Mouse (Mus musculus) megakaryocyte, embryonic 14.5 days (primary cell): ENCODE measurements around the gene D16Ertd472e. TPM values are rescaled to one million over a fixed set of nuclear protein-coding genes. Genes with fewer than 3 reads are reported as not detected.
A peak's percentile ranks its signal among the peaks of the same experiment; 100 is the strongest.

Experiments used
- H3K27me3 ChIP-seq: replicated peaks from 2 replicates; pipeline ENCODE3; 2012; ENCODE audit warnings: inconsistent platforms
- H3K36me3 ChIP-seq: replicated peaks from 2 replicates; pipeline ENCODE3; 2012; ENCODE audit warnings: low read length, inconsistent platforms, mixed read lengths
- H3K4me1 ChIP-seq: 2 replicates; pipeline ENCODE4 v1.6.1; 2012; ENCODE audit warnings: inconsistent platforms
- H3K4me3 ChIP-seq: replicated peaks from 2 replicates; pipeline ENCODE3; 2012; ENCODE audit warnings: moderate library complexity, mild to moderate bottlenecking, inconsistent platforms
- H3K9me3 ChIP-seq: 2 replicates; pipeline ENCODE4 v1.6.1; 2012; ENCODE audit warnings: inconsistent platforms
- FLI1 ChIP-seq: IDR thresholded peaks from 2 replicates; pipeline ENCODE4 v1.6.1; 2012; ENCODE audit warnings: low read length, inconsistent platforms, mixed read lengths
- GATA1 ChIP-seq: IDR thresholded peaks from 3 replicates; pipeline ENCODE4 v1.6.1; 2012; ENCODE audit warnings: mixed read lengths, low read length, inconsistent platforms, borderline replicate concordance
- polyA plus RNA-seq: library from polyadenylated mRNA; stranded (reverse); fragments of >175 nt; gene quantifications from 2 replicates; pipeline ENCODE4 v1.2.3, GENCODE M21; 2012; ENCODE audit warnings: low replicate concordance; ENCODE audit not compliant: insufficient read depth

D16Ertd472e gene
- polyA plus RNA-seq, 1 experiment = 19.1 TPM

DNA sequence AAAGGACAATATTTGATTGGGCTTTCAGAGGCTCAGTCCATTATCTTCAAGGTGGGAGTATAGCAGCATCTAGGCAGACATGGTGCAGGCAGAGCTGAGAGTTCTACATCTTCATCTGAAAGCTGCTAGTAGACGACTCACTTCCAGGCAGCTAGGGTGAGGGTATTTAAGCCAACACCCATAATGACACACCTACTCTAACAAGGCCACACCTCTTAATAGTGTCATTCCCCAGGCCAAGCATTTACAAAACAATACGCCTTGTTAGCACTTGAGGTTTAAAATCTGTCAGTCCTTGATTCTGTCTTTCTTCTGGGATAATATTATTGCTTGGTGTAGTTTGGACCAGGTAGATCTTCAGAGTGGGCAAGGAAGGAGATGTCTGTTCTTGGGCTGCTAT lies 12.3 kb upstream of the D16Ertd472e start:
- Histone ChIP-seq H3K9me3 (no peaks in the 10 kb centered on the region), H3K4me3 (no peak overlapping the region), H3K27me3 (no peaks in the 10 kb centered on the region), H3K4me1 (peaks cover 10% of the 10 kb centered on the region), H3K36me3 (no peaks in the 10 kb centered on the region)
- no peak for TF ChIP-seq GATA1
- no peak for TF ChIP-seq FLI1

DNA sequence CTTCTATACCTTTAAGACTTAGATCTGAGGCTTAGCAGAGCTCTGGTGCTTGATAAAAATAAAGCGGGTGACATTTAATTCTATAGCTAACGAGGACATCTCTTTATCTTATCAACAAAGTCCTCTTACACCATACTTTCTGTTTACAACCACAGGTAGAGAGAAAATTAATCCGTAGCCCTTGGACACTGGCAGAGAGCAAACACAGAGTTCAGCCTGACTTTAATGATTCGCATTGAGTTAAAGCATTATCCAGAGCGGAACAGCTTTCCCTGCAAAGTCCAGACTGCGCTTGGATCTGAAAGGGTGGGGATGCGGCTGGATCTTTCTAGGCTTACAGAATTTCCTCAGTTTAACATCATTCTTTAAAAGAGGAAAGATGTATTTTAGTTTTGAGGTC lies 10.1 kb upstream of the D16Ertd472e start:
- Histone ChIP-seq H3K27me3 (no peaks in the 10 kb centered on the region), H3K4me3 (no peak overlapping the region), H3K36me3 (no peaks in the 10 kb centered on the region), H3K4me1 (peaks cover 20% of the 10 kb centered on the region), H3K9me3 (no peaks in the 10 kb centered on the region)
- TF ChIP-seq FLI1 (no peak), GATA1 (no peak)

DNA sequence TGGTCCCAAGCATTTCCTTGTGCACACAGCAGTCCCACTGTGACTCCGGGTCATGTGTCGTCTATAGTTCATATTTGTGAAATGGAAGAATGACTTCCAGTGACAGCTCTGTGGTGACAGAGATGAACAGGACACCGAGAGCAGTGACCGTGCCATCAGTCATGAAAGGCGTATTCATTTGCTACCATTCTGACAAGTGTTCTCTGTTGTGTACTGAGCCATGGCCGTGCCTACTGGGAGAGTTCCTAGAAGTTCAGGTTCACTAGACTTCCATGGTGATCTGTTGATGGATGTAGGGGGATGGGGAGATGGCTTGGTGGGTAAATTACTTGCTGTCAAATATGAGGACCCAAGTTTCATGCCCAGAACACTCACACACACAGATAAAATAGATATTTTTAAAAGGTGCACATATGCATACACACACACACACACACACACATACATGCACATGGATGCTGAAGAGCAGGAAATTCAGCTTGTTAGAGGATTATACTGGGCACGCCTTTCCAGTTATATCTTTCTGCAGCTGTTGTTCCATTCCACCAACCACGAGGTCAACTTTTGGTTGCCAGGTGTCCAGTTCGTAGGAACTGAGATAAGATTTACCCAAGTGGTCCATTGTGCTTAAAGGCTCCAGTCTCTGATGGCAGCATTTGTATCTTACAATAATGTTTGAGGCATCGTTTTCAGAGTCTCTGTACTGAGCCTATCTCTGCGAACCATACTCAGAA lies 9.3 kb upstream of the D16Ertd472e start:
- Histone ChIP-seq H3K36me3 (no peaks in the 10 kb centered on the region), H3K27me3 (no peaks in the 10 kb centered on the region), H3K4me1 (peaks cover 20% of the 10 kb centered on the region), H3K9me3 (no peaks in the 10 kb centered on the region), H3K4me3 (no peak overlapping the region)
- TF ChIP-seq FLI1 (no peak), GATA1 (no peak)

DNA sequence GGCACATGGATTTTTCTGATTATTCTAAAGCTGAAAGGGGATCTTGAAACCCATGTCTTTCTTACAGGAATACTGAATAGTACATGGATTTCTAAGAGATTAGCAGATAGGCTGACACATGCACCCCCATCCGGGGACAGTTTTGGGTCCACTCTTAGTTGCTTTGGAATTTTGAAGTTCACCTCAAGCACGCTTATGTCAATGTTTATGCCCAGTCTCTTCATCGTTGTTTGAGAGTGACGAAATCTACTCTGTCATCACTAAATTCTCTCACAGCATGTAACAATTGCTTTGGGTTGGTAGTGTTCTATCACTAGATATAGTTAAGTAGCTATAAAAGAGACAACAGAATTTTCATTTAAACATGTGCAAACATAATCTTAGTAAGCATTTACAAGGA lies 8.7 kb upstream of the D16Ertd472e start:
- Histone ChIP-seq H3K9me3 (no peaks in the 10 kb centered on the region), H3K4me3 (no peak overlapping the region), H3K36me3 (no peaks in the 10 kb centered on the region), H3K27me3 (no peaks in the 10 kb centered on the region), H3K4me1 (peaks cover 20% of the 10 kb centered on the region)
- TF ChIP-seq GATA1 (no peak), FLI1 (no peak)

DNA sequence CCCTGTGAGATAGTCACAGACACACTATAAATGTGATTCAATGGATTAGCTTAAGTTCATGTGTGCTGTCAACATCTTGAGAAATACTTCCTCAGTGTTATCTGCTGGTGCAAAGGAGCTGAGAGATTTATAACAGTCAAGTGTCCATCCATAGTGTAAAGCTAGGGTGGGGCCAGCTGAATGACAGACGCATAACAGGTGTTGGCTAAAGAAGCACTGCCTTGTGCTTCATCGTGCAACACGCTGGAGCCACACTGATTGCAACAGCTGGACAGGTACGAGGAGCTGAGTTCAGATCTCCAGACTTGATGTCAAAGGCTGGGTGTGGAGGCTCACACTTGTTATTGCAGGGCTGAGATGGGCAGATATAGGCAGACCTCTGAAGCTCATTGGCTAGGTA lies 7.5 kb upstream of the D16Ertd472e start:
- H3K4me1 ChIP-seq = peaks cover 25% of the 10 kb centered on the region
- H3K9me3 ChIP-seq = no peaks in the 10 kb centered on the region
- H3K4me3 ChIP-seq = no peak overlapping the region
- TF ChIP-seq FLI1 = no peak
- no peak for TF ChIP-seq GATA1
- no peaks in the 10 kb centered on the region for H3K27me3 ChIP-seq
- H3K36me3 ChIP-seq = no peaks in the 10 kb centered on the region

DNA sequence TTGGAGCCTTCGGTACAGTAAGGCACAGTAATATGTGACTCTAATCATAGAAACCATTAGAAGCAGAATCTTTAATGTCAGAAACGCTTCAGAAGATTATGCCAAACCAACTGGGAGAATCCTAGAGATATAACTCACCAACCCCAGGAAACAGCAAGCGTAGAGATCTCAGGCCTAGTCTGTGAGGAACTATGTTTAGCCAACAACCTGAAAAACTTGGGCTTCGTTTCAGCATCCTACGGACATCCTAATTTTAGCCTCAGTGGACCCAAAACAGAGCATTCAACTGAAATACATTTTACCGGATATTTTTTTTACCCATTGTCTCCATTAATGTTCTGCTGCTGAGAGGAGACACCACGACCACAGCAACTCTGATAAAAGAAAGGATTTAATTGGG lies 3.9 kb upstream of the D16Ertd472e start:
- TF ChIP-seq GATA1 (no peak), FLI1 (no peak)
- no peak overlapping the region for H3K4me3 ChIP-seq
- H3K27me3 ChIP-seq = no peaks in the 10 kb centered on the region

DNA sequence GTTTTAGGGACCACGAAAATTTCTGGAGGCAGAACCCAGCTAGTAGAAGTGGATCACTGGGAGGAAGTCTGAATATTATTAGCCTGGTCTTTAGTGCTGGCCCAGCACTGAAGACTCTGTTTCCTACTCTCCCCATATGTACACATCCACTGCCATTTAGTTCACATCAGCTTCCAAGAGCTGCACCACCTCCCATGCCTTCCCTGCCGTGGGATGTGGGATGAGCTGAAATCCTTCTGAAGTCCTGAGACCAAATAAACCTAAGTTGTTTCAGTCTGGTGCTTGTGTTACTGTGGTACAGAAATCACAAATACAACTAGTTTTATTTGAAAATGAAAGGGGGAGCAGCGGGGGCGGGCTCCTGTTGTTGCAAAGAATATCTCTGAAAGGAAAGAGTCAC lies 2.9 kb upstream of the D16Ertd472e start:
- no peak overlapping the region for H3K4me3 ChIP-seq
- peaks cover 33% of the 10 kb centered on the region for H3K4me1 ChIP-seq
- H3K36me3 ChIP-seq = peaks cover 6% of the 10 kb centered on the region
- TF ChIP-seq FLI1 (no peak), GATA1 (no peak)
- no peaks in the 10 kb centered on the region for H3K9me3 ChIP-seq
- no peaks in the 10 kb centered on the region for H3K27me3 ChIP-seq

More for the DNA sequence above, 3.9 kb upstream of the D16Ertd472e start:
- Histone ChIP-seq H3K4me1 (peaks cover 29% of the 10 kb centered on the region), H3K9me3 (no peaks in the 10 kb centered on the region), H3K36me3 (no peaks in the 10 kb centered on the region)

DNA sequence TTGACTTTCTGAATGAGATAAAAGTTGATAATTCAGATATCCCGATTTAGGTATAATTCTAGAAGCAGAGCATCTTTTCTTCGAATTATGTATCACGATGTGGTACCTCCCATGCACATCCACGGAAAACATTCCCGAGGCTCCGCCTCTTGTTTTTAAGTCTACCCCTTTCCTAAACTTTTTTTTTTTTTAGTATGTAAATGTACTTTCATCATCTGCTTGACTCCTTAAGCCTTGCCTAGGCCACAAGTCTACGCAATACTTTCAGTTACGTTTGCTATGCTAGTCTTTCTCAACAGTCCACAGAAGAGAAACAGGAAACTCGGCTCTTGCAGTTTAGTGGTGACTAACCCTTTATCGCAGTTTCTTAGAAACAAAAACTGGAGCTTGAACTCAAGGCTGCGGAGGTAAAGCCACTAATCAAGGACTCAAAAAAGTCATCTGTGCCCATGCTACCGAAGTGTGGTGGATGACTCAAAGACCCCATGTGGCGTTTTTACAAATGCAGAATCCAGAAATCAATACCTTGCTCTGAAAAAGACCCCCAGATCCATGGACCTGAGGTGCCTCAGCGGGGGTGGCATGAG lies 670 bp upstream of the D16Ertd472e start:
- Histone ChIP-seq H3K4me3 (peak overlapping the region; percentile 96), H3K36me3 (peaks cover 28% of the 10 kb centered on the region), H3K4me1 (peaks cover 48% of the 10 kb centered on the region), H3K27me3 (no peaks in the 10 kb centered on the region), H3K9me3 (no peaks in the 10 kb centered on the region)
- no peak for TF ChIP-seq FLI1
- TF ChIP-seq GATA1 = no peak

DNA sequence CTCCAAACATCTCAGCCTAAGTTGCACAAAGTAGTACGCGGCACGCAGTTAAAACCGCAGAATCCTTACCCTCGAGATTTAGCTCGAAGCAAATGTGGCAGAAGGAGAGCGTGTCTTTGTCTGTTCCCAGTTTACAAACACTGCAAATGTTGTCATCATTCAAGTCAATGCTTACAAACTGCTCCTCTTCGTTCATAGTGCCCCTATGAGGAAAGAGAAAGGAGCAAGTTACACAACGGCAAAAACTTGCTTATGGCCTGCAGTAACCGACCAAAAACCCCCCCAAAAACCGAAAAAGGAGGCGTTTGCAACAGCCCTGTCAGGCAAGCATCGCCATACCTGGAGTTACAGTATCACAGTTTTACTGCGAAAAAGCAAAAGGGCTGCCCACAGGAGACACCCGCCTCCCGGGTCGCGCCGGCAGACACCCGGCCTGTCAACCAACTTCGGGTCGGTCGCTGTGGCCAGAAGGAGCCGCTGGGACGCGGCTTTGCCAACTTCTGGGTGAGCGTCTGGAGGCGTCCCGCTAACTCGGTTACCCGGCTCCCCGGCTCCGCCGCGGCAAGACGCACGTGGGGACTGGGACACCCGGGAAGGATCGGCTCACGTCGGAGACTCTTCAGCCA lies 543 bp downstream of the D16Ertd472e start:
- Histone ChIP-seq H3K4me3 (peak overlapping the region; percentile 96), H3K27me3 (no peaks in the 10 kb centered on the region), H3K4me1 (peaks cover 48% of the 10 kb centered on the region), H3K36me3 (peaks cover 30% of the 10 kb centered on the region), H3K9me3 (no peaks in the 10 kb centered on the region)
- no peak for TF ChIP-seq GATA1
- TF ChIP-seq FLI1 = no peak
